Mouse (Mus musculus): ENCODE data around the gene Efcab9. TPM values are rescaled to one million over a fixed set of nuclear protein-coding genes. Genes with fewer than 3 reads are reported as not detected.

Efcab9 gene
- total RNA-seq, 1 experiment from 2014 or later = not detected

- ATAC-seq (replicated peaks; ENCODE audit: low read depth, poor library complexity, severe bottlenecking) = no peak
Observed at GRCm38 (mm10) chr11:32505091-32505739, 26.7 kb downstream of the Efcab9 start.

GRCm38 (mm10) chr11:32503711-32504110 is 28.2 kb downstream of the Efcab9 start:
- ATAC-seq (replicated peaks; ENCODE audit: low read depth, poor library complexity, severe bottlenecking) = no peak

GRCm38 (mm10) chr11:32499931-32500330 is 31.9 kb downstream of the Efcab9 start:
- no peak for ATAC-seq (replicated peaks; ENCODE audit: low read depth, poor library complexity, severe bottlenecking)

- no peak for ATAC-seq (replicated peaks; ENCODE audit: low read depth, poor library complexity, severe bottlenecking)
Observed at GRCm38 (mm10) chr11:32498757-32499535, 32.9 kb downstream of the Efcab9 start.

GRCm38 (mm10) chr11:32495283-32495682 is 36.6 kb downstream of the Efcab9 start:
- no peak for ATAC-seq (replicated peaks; ENCODE audit: low read depth, poor library complexity, severe bottlenecking)

GRCm38 (mm10) chr11:32493312-32493711 is 38.6 kb downstream of the Efcab9 start:
- ATAC-seq (replicated peaks; ENCODE audit: low read depth, poor library complexity, severe bottlenecking) = no peak

DNA sequence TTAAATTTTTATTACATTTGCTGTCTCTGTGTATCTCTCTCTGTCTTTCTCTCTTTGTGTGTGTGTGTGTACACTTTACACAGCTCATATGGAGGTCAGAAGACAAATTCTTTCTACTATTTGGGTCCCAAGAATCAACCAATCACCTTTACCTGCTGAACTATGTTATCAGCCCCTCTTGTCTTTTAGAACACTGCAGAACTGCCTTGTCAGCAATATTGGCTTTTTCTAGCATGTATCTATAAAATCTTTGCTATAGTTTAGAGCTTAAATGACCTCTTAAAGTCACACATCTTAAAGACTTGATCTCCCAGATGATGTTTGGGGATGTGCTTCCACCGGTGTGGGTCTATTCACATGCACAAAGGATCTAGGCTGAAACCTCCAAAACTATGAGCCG is 40.8 kb downstream of the Efcab9 start:
- no peak for ATAC-seq (replicated peaks; ENCODE audit: low read depth, poor library complexity, severe bottlenecking)

DNA sequence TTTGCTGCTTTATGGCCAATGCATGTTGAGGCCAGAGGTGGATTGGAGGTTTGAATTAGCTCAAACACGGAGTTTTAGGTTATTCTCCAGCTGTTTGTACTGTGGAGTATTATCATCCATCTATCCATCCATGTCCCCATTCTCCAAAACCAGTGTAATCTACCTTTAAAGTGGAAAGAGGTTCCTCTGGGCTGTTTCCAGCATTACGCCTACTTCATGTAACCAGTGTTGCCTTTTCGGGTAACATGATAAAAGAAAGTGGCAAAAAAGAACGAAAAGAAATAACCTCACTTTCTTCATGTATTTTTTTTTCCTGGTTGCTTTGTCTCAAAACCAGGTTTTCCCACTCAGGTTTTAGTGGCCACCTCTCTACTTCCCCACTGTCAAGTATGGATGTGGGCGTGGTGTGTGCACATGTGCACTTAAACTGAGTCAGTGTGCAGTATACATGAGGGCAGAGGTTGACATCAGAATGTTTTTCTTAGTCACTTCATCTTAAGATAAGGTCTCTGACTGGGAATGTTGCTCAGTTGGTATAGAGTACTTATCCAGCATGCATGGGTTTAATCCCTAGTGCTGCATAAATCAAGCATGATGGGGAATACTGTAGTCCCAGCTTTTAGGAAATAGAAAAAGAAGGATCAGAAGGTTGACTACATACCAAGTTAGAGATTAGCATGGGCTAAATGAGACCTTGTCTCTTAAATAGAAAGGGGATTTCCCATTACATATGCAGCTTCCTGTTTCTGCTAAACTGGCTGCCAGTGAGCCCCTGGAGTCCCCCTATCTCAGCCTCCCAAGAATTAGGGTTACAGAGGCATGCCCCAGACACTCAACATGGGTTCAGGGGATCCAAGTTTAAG is 42.8 kb downstream of the Efcab9 start:
- peak; percentile 85 for ATAC-seq (replicated peaks; ENCODE audit: low read depth, poor library complexity, severe bottlenecking)

- ATAC-seq (replicated peaks; ENCODE audit: low read depth, poor library complexity, severe bottlenecking) = no peak
Observed at GRCm38 (mm10) chr11:32488344-32488743, 43.5 kb downstream of the Efcab9 start.

GRCm38 (mm10) chr11:32487501-32487900 is 44.4 kb downstream of the Efcab9 start:
- ATAC-seq (replicated peaks; ENCODE audit: low read depth, poor library complexity, severe bottlenecking) = no peak

- ATAC-seq (replicated peaks; ENCODE audit: low read depth, poor library complexity, severe bottlenecking) = no peak
Observed at GRCm38 (mm10) chr11:32486621-32487020, 45.3 kb downstream of the Efcab9 start.

DNA sequence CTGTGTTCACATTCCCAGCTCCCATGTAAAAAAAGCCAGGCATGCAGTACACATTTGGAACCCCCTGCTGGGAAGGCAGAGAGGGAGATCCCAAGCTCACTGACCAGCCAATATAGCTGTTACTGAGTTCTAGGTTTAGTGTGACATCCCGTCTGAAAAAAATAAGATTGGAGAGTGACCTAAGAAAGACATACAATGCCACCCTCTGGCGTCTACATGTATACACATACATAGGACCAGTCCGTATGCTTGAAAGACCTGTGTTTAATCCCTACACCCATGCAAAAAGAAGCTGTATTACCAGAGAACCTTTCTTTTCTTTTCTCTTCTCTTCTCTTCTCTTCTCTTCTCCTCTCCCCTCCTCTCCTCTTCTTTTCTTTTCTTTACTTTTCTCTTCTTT is 46.6 kb downstream of the Efcab9 start:
- no peak for ATAC-seq (replicated peaks; ENCODE audit: low read depth, poor library complexity, severe bottlenecking)

- no peak for ATAC-seq (replicated peaks; ENCODE audit: low read depth, poor library complexity, severe bottlenecking)
Observed at GRCm38 (mm10) chr11:32481525-32481924, 50.4 kb downstream of the Efcab9 start.

GRCm38 (mm10) chr11:32475487-32476236 is 56.2 kb downstream of the Efcab9 start:
- no peak for ATAC-seq (replicated peaks; ENCODE audit: low read depth, poor library complexity, severe bottlenecking)

DNA sequence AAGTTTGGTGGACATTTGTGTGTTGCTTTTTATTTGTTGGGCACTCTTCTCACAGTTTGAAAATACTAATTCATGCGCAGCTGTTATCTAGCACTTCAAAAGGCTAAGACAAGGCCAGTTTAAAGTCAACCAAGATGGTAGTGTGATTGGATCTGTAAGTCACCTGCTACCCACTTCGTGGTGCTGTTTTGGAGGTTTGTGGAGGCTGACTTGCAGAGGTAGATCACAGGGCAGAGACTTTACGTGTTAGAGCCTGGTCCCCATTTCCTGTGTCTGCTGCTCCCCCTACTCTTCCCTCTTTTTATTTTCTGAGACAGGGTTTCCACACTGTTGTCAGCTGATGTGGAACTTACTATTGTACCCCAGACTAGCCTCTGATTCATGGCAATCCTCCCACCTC is 57.2 kb downstream of the Efcab9 start:
- no peak for ATAC-seq (replicated peaks; ENCODE audit: low read depth, poor library complexity, severe bottlenecking)

Other genes starting within 250 kb of the Efcab9 start
- 18.1 and 30.7 TPM in 2 replicates for gene Hba-a1, start 248.6 kb downstream of the Efcab9 start, total RNA-seq (2017)
- not detected in 2 replicates for gene Hbq1b, start 245.1 kb downstream of the Efcab9 start, total RNA-seq (2017)
- 89.2 and 92.8 TPM in 2 replicates for gene Hba-a2, start 235.6 kb downstream of the Efcab9 start, total RNA-seq (2017)
- not detected in 2 replicates for gene Hbq1a, start 232.0 kb downstream of the Efcab9 start, total RNA-seq (2017)
- gene Sh3pxd2b, start 184.3 kb downstream of the Efcab9 start, total RNA-seq (2017) = 2.5 and 3.0 TPM in 2 replicates
- 3.9 and 7.0 TPM in 2 replicates for gene Ubtd2, start 76.7 kb downstream of the Efcab9 start, total RNA-seq (2017)
- 14.7 and 20.9 TPM in 2 replicates for gene Stk10, start 1.2 kb upstream of the Efcab9 start, total RNA-seq (2017)
- 34.6 and 59.2 TPM in 2 replicates for gene Fbxw11, start 110.6 kb upstream of the Efcab9 start, total RNA-seq (2017)